Mouse (Mus musculus) G1E (cell line): ENCODE results near the gene Nutm1. TPM values are rescaled to one million over a fixed set of nuclear protein-coding genes. Genes with fewer than 3 reads are reported as not detected.

Source experiments
- ATAC-seq: 2 replicates; pipeline ENCODE4 v1.8.0; 2016; ENCODE audit warnings: mild to moderate bottlenecking; ENCODE audit not compliant: insufficient number of reproducible peaks, poor library complexity, low FRiP score, severe bottlenecking; ENCODE audit errors: extremely low read depth
- DNase-seq: peaks from one replicate; pipeline ENCODE4 v3.0.0; 2012; ENCODE audit warnings: low spot score
- H3K27me3 ChIP-seq: 2 replicates; pipeline ENCODE4 v1.6.1; 2012; ENCODE audit warnings: mild to moderate bottlenecking, low read length, inconsistent platforms; ENCODE audit not compliant: insufficient read depth
- H3K36me3 ChIP-seq: replicated peaks from 2 replicates; pipeline ENCODE3; 2012; ENCODE audit warnings: mild to moderate bottlenecking, inconsistent platforms
- H3K4me1 ChIP-seq: 2 replicates; pipeline ENCODE4 v1.6.1; 2012; ENCODE audit warnings: low read depth, low read length, inconsistent platforms, mixed read lengths; ENCODE audit not compliant: insufficient read depth
- H3K4me3 ChIP-seq: 2 replicates; pipeline ENCODE4 v1.5.1; 2012; ENCODE audit warnings: low read depth, mild to moderate bottlenecking, inconsistent platforms, low read length, moderate library complexity, mixed read lengths
- H3K9me3 ChIP-seq: replicated peaks from 2 replicates; pipeline ENCODE4 v1.6.1; 2012; ENCODE audit warnings: inconsistent platforms
- CTCF ChIP-seq: IDR thresholded peaks from 2 replicates; pipeline ENCODE4 v1.5.1; 2012; ENCODE audit warnings: low read depth, low read length, inconsistent platforms, mixed read lengths
- GATA1 ChIP-seq: IDR thresholded peaks from 2 replicates; pipeline ENCODE4 v1.6.1; 2012; ENCODE audit warnings: borderline replicate concordance, low read length, inconsistent platforms, mixed read lengths
- GATA2 ChIP-seq: IDR thresholded peaks from 2 replicates; pipeline ENCODE4 v1.6.1; 2012; ENCODE audit warnings: low read depth, low read length, inconsistent platforms, borderline replicate concordance
- POLR2AphosphoS5 ChIP-seq: IDR thresholded peaks from 2 replicates; pipeline ENCODE4 v1.6.1; 2012; ENCODE audit warnings: low read depth, low read length, inconsistent platforms; ENCODE audit not compliant: insufficient replicate concordance
- TAL1 ChIP-seq: conservative IDR thresholded peaks from 2 replicates; pipeline ENCODE4 v1.6.1; 2012; ENCODE audit warnings: low read depth, low read length, inconsistent platforms, mixed read lengths
- polyA plus RNA-seq: library from polyadenylated mRNA; stranded (reverse); fragments of >175 nt; gene quantifications from 2 replicates; pipeline ENCODE4 v1.2.3, GENCODE M21; 2012
- total RNA-seq, 2 experiments: library from RNA; stranded (forward) in 1 of 2; stranded (reverse) in 1 of 2; fragments of 200-1000 nt in 1 of 2; fragments of >200 nt in 1 of 2; fragmentation: Nextera tagmentation in 1 of 2; gene quantifications; 2 replicates each; pipeline ENCODE4 v1.2.3; 2014 to 2017

Gene Nutm1
- total and polyA plus RNA-seq, 3 experiments: 0.04 to 0.11 TPM; not detected in 1

- TF ChIP-seq CTCF (peak; percentile 32; the same call in 1 of the 2 replicates), GATA2 (no peak)
- no peaks in the 10 kb centered on the region for H3K9me3 ChIP-seq
- H3K36me3 ChIP-seq: no peaks in the 10 kb centered on the region
- no peaks in the 10 kb centered on the region; the same call in 1 of the 2 replicates for H3K27me3 ChIP-seq
- no peak overlapping the region for H3K4me3 ChIP-seq
- peak; percentile 12 for DNase-seq
- peaks cover 8% of the 10 kb centered on the region; the same call in 1 of the 2 replicates for H3K4me1 ChIP-seq
- ATAC-seq: no peak; the same call in 1 of the 2 replicates
Measured at GRCm38 (mm10) chr2:112215977-112216376, 43.1 kb downstream of the Nutm1 start.

DNA sequence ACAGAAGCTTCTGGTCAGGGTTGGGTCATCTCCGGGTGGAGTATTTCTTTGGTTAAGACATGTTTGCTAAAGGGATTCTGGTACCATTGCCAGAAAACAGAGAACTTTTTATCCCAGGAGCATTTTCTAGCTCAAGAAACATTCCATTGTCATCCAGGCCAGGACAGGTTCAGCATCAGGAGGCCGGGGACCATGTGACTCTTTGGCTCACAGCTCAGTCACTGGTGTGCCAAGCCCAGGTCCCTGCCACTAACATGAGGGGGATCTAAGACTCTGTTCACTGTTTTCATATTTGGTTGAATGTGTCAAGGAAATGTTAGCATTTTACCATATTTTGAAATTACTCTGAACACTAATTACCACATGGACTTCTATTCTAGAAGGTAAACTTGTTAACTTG lies 48.4 kb downstream of the Nutm1 start:
- no peak for ATAC-seq
- Histone ChIP-seq H3K4me1 (no peaks in the 10 kb centered on the region), H3K27me3 (peaks cover 2% of the 10 kb centered on the region; the same call in 1 of the 2 replicates), H3K36me3 (no peaks in the 10 kb centered on the region), H3K4me3 (no peak overlapping the region), H3K9me3 (peaks cover 3% of the 10 kb centered on the region; the same call in 1 of the 2 replicates)
- TF ChIP-seq GATA1: no peak
- no peak for DNase-seq

- TF ChIP-seq CTCF (no peak), GATA1 (no peak), TAL1 (no peak), GATA2 (no peak), POLR2AphosphoS5 (no peak)
- no peak for DNase-seq
- H3K27me3 ChIP-seq: peaks cover 2% of the 10 kb centered on the region; the same call in 1 of the 2 replicates
- H3K36me3 ChIP-seq: no peaks in the 10 kb centered on the region
- H3K4me3 ChIP-seq: no peak overlapping the region
- H3K9me3 ChIP-seq: peaks cover 3% of the 10 kb centered on the region; the same call in 1 of the 2 replicates
- no peaks in the 10 kb centered on the region for H3K4me1 ChIP-seq
- no peak for ATAC-seq
Measured at GRCm38 (mm10) chr2:112210142-112210541, 48.9 kb downstream of the Nutm1 start.

GRCm38 (mm10) chr2:112203056-112203455 lies 56.0 kb downstream of the Nutm1 start:
- no peak for TF ChIP-seq TAL1
- no peak for TF ChIP-seq GATA2
- TF ChIP-seq POLR2AphosphoS5: no peak
- TF ChIP-seq CTCF: no peak
- no peak for TF ChIP-seq GATA1
- H3K4me3 ChIP-seq: no peak overlapping the region
- no peaks in the 10 kb centered on the region for H3K4me1 ChIP-seq
- H3K9me3 ChIP-seq: no peaks in the 10 kb centered on the region
- DNase-seq: no peak
- no peaks in the 10 kb centered on the region for H3K36me3 ChIP-seq
- ATAC-seq: no peak
- H3K27me3 ChIP-seq: no peaks in the 10 kb centered on the region

Other genes with a start within 250 kb of the Nutm1 start
- not detected in 2 replicates for gene Olfr1310, start 246.6 kb downstream of the Nutm1 start, total RNA-seq (2014; fragmentation: Nextera tagmentation)
- under 0.01 TPM in 1 of 2 replicates, not detected in the other for gene Olfr1310, start 246.6 kb downstream of the Nutm1 start, total RNA-seq (2017)
- gene Olfr1310, start 246.6 kb downstream of the Nutm1 start, polyA plus RNA-seq: not detected in 2 replicates
- not detected in 2 replicates for gene Olfr1311, start 234.9 kb downstream of the Nutm1 start, total RNA-seq (2014; fragmentation: Nextera tagmentation)
- 0.12 and 0.16 TPM in 2 replicates for gene Olfr1311, start 234.9 kb downstream of the Nutm1 start, total RNA-seq (2017)
- gene Olfr1311, start 234.9 kb downstream of the Nutm1 start, polyA plus RNA-seq: not detected in 2 replicates
- not detected in 2 replicates for gene Olfr1312, start 209.1 kb downstream of the Nutm1 start, total RNA-seq (2014; fragmentation: Nextera tagmentation)
- 0.11 and 0.23 TPM in 2 replicates for gene Olfr1312, start 209.1 kb downstream of the Nutm1 start, total RNA-seq (2017)
- not detected in 2 replicates for gene Olfr1312, start 209.1 kb downstream of the Nutm1 start, polyA plus RNA-seq
- gene Olfr1313, start 181.4 kb downstream of the Nutm1 start, total RNA-seq (2014; fragmentation: Nextera tagmentation): not detected in 2 replicates
- gene Olfr1313, start 181.4 kb downstream of the Nutm1 start, total RNA-seq (2017): 0.11 and 0.12 TPM in 2 replicates
- gene Olfr1313, start 181.4 kb downstream of the Nutm1 start, polyA plus RNA-seq: not detected in 2 replicates
- not detected in 2 replicates for gene Olfr1314, start 162.5 kb downstream of the Nutm1 start, total RNA-seq (2014; fragmentation: Nextera tagmentation)
- gene Olfr1314, start 162.5 kb downstream of the Nutm1 start, total RNA-seq (2017): 0.16 and 0.17 TPM in 2 replicates
- not detected in 2 replicates for gene Olfr1314, start 162.5 kb downstream of the Nutm1 start, polyA plus RNA-seq
- not detected in 2 replicates for gene Olfr1315-ps1, start 143.9 kb downstream of the Nutm1 start, total RNA-seq (2014; fragmentation: Nextera tagmentation)
- gene Olfr1315-ps1, start 143.9 kb downstream of the Nutm1 start, total RNA-seq (2017): not detected in 2 replicates
- gene Olfr1315-ps1, start 143.9 kb downstream of the Nutm1 start, polyA plus RNA-seq: not detected in 2 replicates
- not detected in 2 replicates for gene Olfr1316, start 124.3 kb downstream of the Nutm1 start, total RNA-seq (2014; fragmentation: Nextera tagmentation)
- 0.06 and 0.11 TPM in 2 replicates for gene Olfr1316, start 124.3 kb downstream of the Nutm1 start, total RNA-seq (2017)
- not detected in 2 replicates for gene Olfr1316, start 124.3 kb downstream of the Nutm1 start, polyA plus RNA-seq
- gene Olfr1317, start 119.0 kb downstream of the Nutm1 start, total RNA-seq (2014; fragmentation: Nextera tagmentation): not detected in 2 replicates
- gene Olfr1317, start 119.0 kb downstream of the Nutm1 start, total RNA-seq (2017): 0.12 TPM in 1 of 2 replicates, not detected in the other
- gene Olfr1317, start 119.0 kb downstream of the Nutm1 start, polyA plus RNA-seq: not detected in 2 replicates
- gene Olfr1318, start 105.1 kb downstream of the Nutm1 start, total RNA-seq (2014; fragmentation: Nextera tagmentation): not detected in 2 replicates
- 0.12 and 0.16 TPM in 2 replicates for gene Olfr1318, start 105.1 kb downstream of the Nutm1 start, total RNA-seq (2017)
- gene Olfr1318, start 105.1 kb downstream of the Nutm1 start, polyA plus RNA-seq: not detected in 2 replicates
- 20.2 and 24.4 TPM in 2 replicates for gene Lpcat4, start 19.8 kb downstream of the Nutm1 start, total RNA-seq (2014; fragmentation: Nextera tagmentation)
- gene Lpcat4, start 19.8 kb downstream of the Nutm1 start, total RNA-seq (2017): 2.4 and 3.0 TPM in 2 replicates
- 52.9 and 54.2 TPM in 2 replicates for gene Lpcat4, start 19.8 kb downstream of the Nutm1 start, polyA plus RNA-seq
- gene Nop10, start 2.6 kb upstream of the Nutm1 start, total RNA-seq (2014; fragmentation: Nextera tagmentation): 53.1 and 66.1 TPM in 2 replicates
- gene Nop10, start 2.6 kb upstream of the Nutm1 start, total RNA-seq (2017): 240 and 329 TPM in 2 replicates
- gene Nop10, start 2.6 kb upstream of the Nutm1 start, polyA plus RNA-seq: 34.4 and 34.5 TPM in 2 replicates
- gene Slc12a6, start 6.5 kb upstream of the Nutm1 start, total RNA-seq (2014; fragmentation: Nextera tagmentation): 55.2 and 55.9 TPM in 2 replicates
- 46.6 and 50.5 TPM in 2 replicates for gene Slc12a6, start 6.5 kb upstream of the Nutm1 start, total RNA-seq (2017)
- gene Slc12a6, start 6.5 kb upstream of the Nutm1 start, polyA plus RNA-seq: 3.3 and 4.2 TPM in 2 replicates
- gene Gm21985, start 7.0 kb upstream of the Nutm1 start, total RNA-seq (2014; fragmentation: Nextera tagmentation): not detected in 2 replicates
- 0.16 and 0.64 TPM in 2 replicates for gene Gm21985, start 7.0 kb upstream of the Nutm1 start, total RNA-seq (2017)
- gene Gm21985, start 7.0 kb upstream of the Nutm1 start, polyA plus RNA-seq: not detected in 2 replicates
- gene Emc4, start 108.7 kb upstream of the Nutm1 start, total RNA-seq (2014; fragmentation: Nextera tagmentation): 111 and 115 TPM in 2 replicates
- 53.7 and 59.8 TPM in 2 replicates for gene Emc4, start 108.7 kb upstream of the Nutm1 start, total RNA-seq (2017)
- gene Emc4, start 108.7 kb upstream of the Nutm1 start, polyA plus RNA-seq: 30.9 and 34.5 TPM in 2 replicates
- 34.2 and 44.3 TPM in 2 replicates for gene Katnbl1, start 119.9 kb upstream of the Nutm1 start, total RNA-seq (2014; fragmentation: Nextera tagmentation)
- 28.2 and 28.4 TPM in 2 replicates for gene Katnbl1, start 119.9 kb upstream of the Nutm1 start, total RNA-seq (2017)
- gene Katnbl1, start 119.9 kb upstream of the Nutm1 start, polyA plus RNA-seq: 4.5 and 6.8 TPM in 2 replicates
- gene Emc7, start 195.7 kb upstream of the Nutm1 start, total RNA-seq (2014; fragmentation: Nextera tagmentation): 14.4 and 15.0 TPM in 2 replicates
- 9.7 and 11.9 TPM in 2 replicates for gene Emc7, start 195.7 kb upstream of the Nutm1 start, total RNA-seq (2017)
- 1.1 and 1.8 TPM in 2 replicates for gene Emc7, start 195.7 kb upstream of the Nutm1 start, polyA plus RNA-seq
- gene Chrm5, start 221.5 kb upstream of the Nutm1 start, total RNA-seq (2014; fragmentation: Nextera tagmentation): not detected in 2 replicates
- gene Chrm5, start 221.5 kb upstream of the Nutm1 start, total RNA-seq (2017): not detected in 2 replicates
- gene Chrm5, start 221.5 kb upstream of the Nutm1 start, polyA plus RNA-seq: not detected in 2 replicates
- gene Aven, start 233.7 kb upstream of the Nutm1 start, total RNA-seq (2014; fragmentation: Nextera tagmentation): 9.8 and 11.4 TPM in 2 replicates
- 25.5 and 29.7 TPM in 2 replicates for gene Aven, start 233.7 kb upstream of the Nutm1 start, total RNA-seq (2017)
- gene Aven, start 233.7 kb upstream of the Nutm1 start, polyA plus RNA-seq: 6.9 and 10.2 TPM in 2 replicates